Mouse (Mus musculus) midbrain, embryonic 11.5 days (tissue): ENCODE measurements around the gene Mpzl2. TPM values are rescaled to one million over a fixed set of nuclear protein-coding genes. Genes with fewer than 3 reads are reported as not detected.

ENCODE experiments used
- polyA plus RNA-seq: library from polyadenylated mRNA; unstranded; fragments of >200 nt; fragmentation: Nextera tagmentation; extraction: Ambion mirVana; gene quantifications from 2 replicates; pipeline ENCODE4 v1.2.1, GENCODE M21; 2014

Gene Mpzl2
- polyA plus RNA-seq, 1 experiment from 2014 or later = 0.63 TPM

Other genes starting within 250 kb of the Mpzl2 start
- 2.1 and 2.7 TPM in 2 replicates for gene Tmem25, start 240.5 kb upstream of the Mpzl2 start, polyA plus RNA-seq
- gene Ttc36, start 236.7 kb upstream of the Mpzl2 start, polyA plus RNA-seq = not detected in 2 replicates
- 14.0 and 19.4 TPM in 2 replicates for gene Kmt2a, start 158.5 kb upstream of the Mpzl2 start, polyA plus RNA-seq
- gene Atp5l, start 119.1 kb upstream of the Mpzl2 start, polyA plus RNA-seq = 574 and 619 TPM in 2 replicates
- gene Ube4a, start 74.2 kb upstream of the Mpzl2 start, polyA plus RNA-seq = 32.1 and 37.2 TPM in 2 replicates
- gene Cd3g, start 59.4 kb upstream of the Mpzl2 start, polyA plus RNA-seq = not detected in 2 replicates
- not detected in 2 replicates for gene Cd3d, start 58.0 kb upstream of the Mpzl2 start, polyA plus RNA-seq
- not detected in 2 replicates for gene Cd3e, start 30.2 kb upstream of the Mpzl2 start, polyA plus RNA-seq
- gene Mpzl3, start 15.4 kb downstream of the Mpzl2 start, polyA plus RNA-seq = 2.3 and 2.6 TPM in 2 replicates
- 0.31 TPM in 1 of 2 replicates, not detected in the other for gene Jaml, start 39.4 kb downstream of the Mpzl2 start, polyA plus RNA-seq
- 3.4 and 3.5 TPM in 2 replicates for gene Scn2b, start 78.0 kb downstream of the Mpzl2 start, polyA plus RNA-seq
- 0.03 and 0.08 TPM in 2 replicates for gene Scn4b, start 98.6 kb downstream of the Mpzl2 start, polyA plus RNA-seq
- not detected in 2 replicates for gene BC049352, start 142.2 kb downstream of the Mpzl2 start, polyA plus RNA-seq
- gene Tmprss4, start 164.3 kb downstream of the Mpzl2 start, polyA plus RNA-seq = not detected in 2 replicates
- 0.79 and 1.3 TPM in 2 replicates for gene Il10ra, start 229.3 kb downstream of the Mpzl2 start, polyA plus RNA-seq